Mouse (Mus musculus): ENCODE results near the gene Zfp868.

DNA sequence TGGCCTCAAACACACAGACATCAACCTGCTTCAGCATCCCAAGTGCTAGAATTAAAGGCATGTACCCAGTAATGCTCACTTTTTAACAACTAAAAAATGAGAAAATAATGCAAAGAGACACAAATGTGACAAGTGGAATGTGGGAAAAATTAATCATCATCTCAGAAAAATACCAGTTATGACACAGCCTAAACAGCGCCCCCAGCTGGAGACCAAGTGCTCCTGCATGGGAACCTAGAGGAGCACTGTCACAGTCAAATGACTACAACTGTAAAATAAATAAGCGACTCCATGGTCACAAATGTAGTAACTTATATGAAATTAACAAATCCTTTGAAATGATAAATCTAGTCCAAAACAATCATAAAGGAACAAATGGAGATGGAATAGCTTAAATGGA lies 10.7 kb downstream of the Zfp868 start:
- TF ChIP-seq EP300 (IDR thresholded peaks at IDR 0.05; ENCODE audit: insufficient read depth, low read depth, low read length) (no peak), CTCF (IDR thresholded peaks at IDR 0.05) (peak; percentile 50)

Measured in heart, adult 2 months (tissue).